Mouse (Mus musculus): ENCODE measurements around the gene Cfap70. TPM values are rescaled to one million over a fixed set of nuclear protein-coding genes. Genes with fewer than 3 reads are reported as not detected.

Gene Cfap70
- total and polyA plus RNA-seq, 3 experiments = 0.11 TPM; not detected in 2

GRCm38 (mm10) chr14:20451302-20451701 is 724 bp downstream of the Cfap70 start:
- no peaks in the 10 kb centered on the region for H3K79me2 ChIP-seq (ENCODE audit: control insufficient read depth, insufficient read depth, low read length, poor library complexity)
- peaks cover 0 to 5% of the 10 kb centered on the region in 2 experiments; a peak in 2 of 4 replicates for H3K36me3 ChIP-seq (ENCODE audit: control insufficient read depth in 1 of 2, insufficient read depth in 2 of 2, low read length in 2 of 2)
- peak; percentile 17 for DNase-seq (ENCODE audit: low read depth, low spot score)
- peaks cover 0 to 6% of the 10 kb centered on the region in 2 experiments; a peak in 2 of 4 replicates for H3K4me1 ChIP-seq (ENCODE audit: control insufficient read depth in 1 of 2, insufficient read depth in 2 of 2, low read length in 2 of 2)
- no peaks in the 10 kb centered on the region for H3K9me3 ChIP-seq (replicated peaks; ENCODE audit: insufficient read depth, low read length)
- peak overlapping the region in 1 of 2 experiments; percentile 48; a peak in 2 of 4 replicates for H3K4me3 ChIP-seq (ENCODE audit: control insufficient read depth in 1 of 2, insufficient read depth in 1 of 2, low read depth in 2 of 2, low read length in 2 of 2)
- no peak overlapping the region for H3K27ac ChIP-seq (ENCODE audit: control insufficient read depth, low read depth, low read length)
- TF ChIP-seq ZKSCAN1 (IDR thresholded peaks at IDR 0.05; ENCODE audit: low read depth, low read length) (no peak), MAFK (IDR thresholded peaks at IDR 0.05; ENCODE audit: borderline replicate concordance, low read depth, low read length) (no peak), SIN3A (IDR thresholded peaks at IDR 0.05; ENCODE audit: low read length) (no peak), USF2 (IDR thresholded peaks at IDR 0.05; ENCODE audit: borderline replicate concordance in 1 of 2, insufficient read depth in 1 of 2, low read depth in 1 of 2, low read length in 2 of 2) (no peak), UBTF (IDR thresholded peaks at IDR 0.05; ENCODE audit: borderline replicate concordance, insufficient read depth, low read depth, low read length) (no peak), RAD21 (IDR thresholded peaks at IDR 0.05; ENCODE audit: low read depth, low read length) (no peak), USF1 (IDR thresholded peaks at IDR 0.05; ENCODE audit: low read depth, low read length) (no peak), MEF2A (IDR thresholded peaks at IDR 0.05; ENCODE audit: extremely low read depth, insufficient replicate concordance, low read depth, low read length, poor library complexity, severe bottlenecking) (no peak), GATA1 (IDR thresholded peaks at IDR 0.05; ENCODE audit: low read depth, low read length) (no peak), POLR2AphosphoS2 (IDR thresholded peaks at IDR 0.05; ENCODE audit: low read length) (no peak), E2F4 (IDR thresholded peaks at IDR 0.05; ENCODE audit: borderline replicate concordance, low read depth, low read length) (no peak), POLR2A (IDR thresholded peaks at IDR 0.05; ENCODE audit: control insufficient read depth in 1 of 2, insufficient read depth in 1 of 2, low read depth in 1 of 2, low read length in 2 of 2, poor library complexity in 1 of 2) (no peak), NELFE (IDR thresholded peaks at IDR 0.05; ENCODE audit: low read depth, low read length) (no peak), BHLHE40 (IDR thresholded peaks at IDR 0.05; ENCODE audit: borderline replicate concordance, low read depth, low read length) (no peak), NRF1 (IDR thresholded peaks at IDR 0.05; ENCODE audit: insufficient read depth, low read depth, low read length, poor library complexity, severe bottlenecking) (no peak), CHD1 (IDR thresholded peaks at IDR 0.05; ENCODE audit: low read depth, low read length) (no peak), MYB (IDR thresholded peaks at IDR 0.05; ENCODE audit: low read depth, low read length) (no peak), MAX (IDR thresholded peaks at IDR 0.05; ENCODE audit: low read length) (no peak)
- no peaks in the 10 kb centered on the region for H3K27me3 ChIP-seq (ENCODE audit: control insufficient read depth in 1 of 2, insufficient read depth in 2 of 2, low read length in 2 of 2)
- no peak overlapping the region for H3K9ac ChIP-seq (ENCODE audit: control insufficient read depth, low read depth, low read length, poor library complexity, severe bottlenecking)

- no peak for TF ChIP-seq CTCF (IDR thresholded peaks at IDR 0.05 in 2 of 3, conservative IDR thresholded peaks at IDR 0.05 in 1 of 3; ENCODE audit: control insufficient read depth in 1 of 3, insufficient read depth in 1 of 3, low read depth in 2 of 3, low read length in 3 of 3, poor library complexity in 1 of 3, severe bottlenecking in 1 of 3)
- TF ChIP-seq SMC3 (IDR thresholded peaks at IDR 0.05; ENCODE audit: low read depth, low read length) = no peak
- TF ChIP-seq MYB (IDR thresholded peaks at IDR 0.05; ENCODE audit: low read depth, low read length) = no peak
- no peak for TF ChIP-seq MAZ (IDR thresholded peaks at IDR 0.05; ENCODE audit: low read depth, low read length)
- no peak for TF ChIP-seq ELF1 (IDR thresholded peaks at IDR 0.05; ENCODE audit: low read depth, low read length)
- TF ChIP-seq ETS1 (IDR thresholded peaks at IDR 0.05; ENCODE audit: low read depth, low read length) = no peak
- TF ChIP-seq POLR2AphosphoS5 (IDR thresholded peaks at IDR 0.05; ENCODE audit: borderline replicate concordance, low read depth, low read length) = no peak
- TF ChIP-seq E2F4 (IDR thresholded peaks at IDR 0.05; ENCODE audit: borderline replicate concordance, low read depth, low read length) = no peak
- no peak for TF ChIP-seq HCFC1 (IDR thresholded peaks at IDR 0.05; ENCODE audit: low read depth, low read length)
- no peak for TF ChIP-seq ZMIZ1 (IDR thresholded peaks at IDR 0.05; ENCODE audit: low read depth, low read length)
- no peak for TF ChIP-seq KAT2A (conservative IDR thresholded peaks at IDR 0.05; ENCODE audit: low read depth, low read length)
- no peak for DNase-seq (ENCODE audit: low read depth, low spot score)
- Histone ChIP-seq H3K79me2 (ENCODE audit: control insufficient read depth, insufficient read depth, low read length, poor library complexity) (no peaks in the 10 kb centered on the region), H3K27ac (ENCODE audit: control insufficient read depth, low read depth, low read length) (no peak overlapping the region), H3K4me1 (ENCODE audit: control insufficient read depth in 1 of 2, insufficient read depth in 2 of 2, low read length in 2 of 2) (no peaks in the 10 kb centered on the region), H3K9ac (ENCODE audit: control insufficient read depth, low read depth, low read length, poor library complexity, severe bottlenecking) (no peak overlapping the region), H3K9me3 (replicated peaks; ENCODE audit: insufficient read depth, low read length) (no peaks in the 10 kb centered on the region), H3K27me3 (ENCODE audit: control insufficient read depth in 1 of 2, insufficient read depth in 2 of 2, low read length in 2 of 2) (no peaks in the 10 kb centered on the region), H3K36me3 (ENCODE audit: control insufficient read depth in 1 of 2, insufficient read depth in 2 of 2, low read length in 2 of 2) (no peaks in the 10 kb centered on the region), H3K4me3 (ENCODE audit: control insufficient read depth in 1 of 2, insufficient read depth in 1 of 2, low read depth in 2 of 2, low read length in 2 of 2) (no peak overlapping the region)
Measured at GRCm38 (mm10) chr14:20447209-20447608, 4.8 kb downstream of the Cfap70 start.
